Comparison of ENCODE assay signal across 8 mouse cellular contexts in genomic region chr1:33813495-33813867, GRCm38 (mm10). TPM values are rescaled to one million over a fixed set of nuclear protein-coding genes. Genes with fewer than 3 reads are reported as not detected.
A peak's percentile ranks its signal among the peaks of the same experiment; 100 is the strongest.
DNase-seq lines count a peak whose midpoint lies in the region; ATAC-seq and TF ChIP-seq lines count a peak whose summit lies in the region.

No protein-coding gene starts in this region.

- TF ChIP-seq CTCF in spleen, adult 2 months (IDR thresholded peaks at IDR 0.05; ENCODE audit: extremely low read depth, insufficient read depth, insufficient read length, insufficient replicate concordance): no peak

- peak overlapping the region; percentile 74 for H3K4me3 ChIP-seq in spleen, adult 2 months (ENCODE audit: extremely low read depth, insufficient read depth, insufficient read length)
- peak overlapping the region; percentile 96 for H3K4me3 ChIP-seq in heart, embryonic 16.5 days (ENCODE audit: low read length)
- H3K4me3 ChIP-seq in macrophage (ENCODE audit: inconsistent target): peak overlapping the region; percentile 73

- peaks cover 3% of the 10 kb centered on the region; the same call in 1 of the 2 replicates for H3K36me3 ChIP-seq in spleen, adult 2 months (ENCODE audit: control insufficient read depth, insufficient read depth, low read length)
- peaks cover 26% of the 10 kb centered on the region for H3K36me3 ChIP-seq in heart, embryonic 16.5 days (ENCODE audit: control insufficient read depth, insufficient read depth)
- peaks cover 12% of the 10 kb centered on the region for H3K36me3 ChIP-seq in macrophage (ENCODE audit: inconsistent target)

- peak overlapping the region; percentile 81 for H3K4me2 ChIP-seq in heart, embryonic 16.5 days (ENCODE audit: low read depth, low read length)

- H3K27me3 ChIP-seq in spleen, adult 2 months (ENCODE audit: control insufficient read depth, insufficient read depth, low read length): no peaks in the 10 kb centered on the region
- no peaks in the 10 kb centered on the region for H3K27me3 ChIP-seq in heart, embryonic 16.5 days (ENCODE audit: control insufficient read depth, insufficient read depth, low read length)

- TF ChIP-seq POLR2A in spleen, adult 2 months (IDR thresholded peaks at IDR 0.05; ENCODE audit: low read depth, low read length): no peak

- no peaks in the 10 kb centered on the region for H3K9me3 ChIP-seq in heart, embryonic 16.5 days (replicated peaks; ENCODE audit: control insufficient read depth, low read length)

- peaks cover 54% of the 10 kb centered on the region for H3K79me2 ChIP-seq in macrophage (ENCODE audit: inconsistent target)

- peak; percentile 6 for DNase-seq in cerebellum, adult 11 months
- no peak for DNase-seq in cerebellum, adult 9-11 months
- no peak for DNase-seq in spleen, adult 2 months (ENCODE audit: low read depth in 1 of 2, low spot score in 2 of 2)
- no peak for DNase-seq in spleen, postnatal 10 days (ENCODE audit: low spot score in 2 of 2)
- no peak for DNase-seq in urinary bladder, postnatal 14 days (ENCODE audit: low spot score)
- no peak for DNase-seq in left cerebral cortex, adult 18-20 months (ENCODE audit: low spot score in 2 of 2)

- no peaks in the 10 kb centered on the region; the same call in 1 of the 2 replicates for H3K4me1 ChIP-seq in spleen, adult 2 months (ENCODE audit: control insufficient read depth, insufficient read depth, insufficient read length)
- H3K4me1 ChIP-seq in heart, embryonic 16.5 days (ENCODE audit: control insufficient read depth, insufficient read depth, low read length): peaks cover 15% of the 10 kb centered on the region

- 12% methylated on average over 11 of the region's 11 CpGs for WGBS in spleen, adult 2 months
- 8% methylated on average over 11 of the region's 11 CpGs for WGBS in heart, embryonic 16.5 days
- 16% methylated on average over 11 of the region's 11 CpGs for WGBS in macrophage (ENCODE audit: missing documents)

- H3K9ac ChIP-seq in heart, embryonic 16.5 days (ENCODE audit: low read length): peak overlapping the region; percentile 99

- no peak for ATAC-seq in heart, embryonic 16.5 days (replicated peaks; ENCODE audit: extremely low read depth, insufficient read depth, low FRiP score)

- no peak overlapping the region for H3K27ac ChIP-seq in spleen, adult 2 months (ENCODE audit: insufficient read depth, low read length)
- H3K27ac ChIP-seq in heart, embryonic 16.5 days (ENCODE audit: low read length): peak overlapping the region; percentile 93
- peak overlapping the region; percentile 42 for H3K27ac ChIP-seq in macrophage

RNA-seq across cellular contexts. Expression of gene Zfp451, which starts 0.9 kb away (rescaled TPM):
- polyA plus RNA-seq in spleen, adult 2 months (2012; rRNA removed): 2.6 and 3.3 TPM in 2 replicates
- 14.1 and 14.4 TPM in 2 replicates for polyA plus RNA-seq in heart, embryonic 16.5 days (2015; fragmentation: Nextera tagmentation; extraction: Ambion mirVana)
- 100 to 1,000 TPM in 4 of 26 experiments, 10 to 100 TPM in 22; 39.0 to 122 (median 78.5) TPM for total RNA-seq in macrophage (2018; cell fraction: chromatin; rRNA removed)
- total RNA-seq in macrophage (2018; cell fraction: cytosol; rRNA removed): 10 to 100 TPM in 22 of 26 experiments, 1 to 10 TPM in 4; 9.2 to 20.2 (median 12.8) TPM
- total RNA-seq in macrophage (2018; cell fraction: nucleus; rRNA removed): 10 to 100 TPM; 20.4 to 75.6 (median 37.1) TPM
- 9.6 to 13.0 TPM (median 12.0 TPM) in 3 replicates for polyA plus RNA-seq in macrophage (2018)
- total RNA-seq in left cerebral cortex, adult 18-20 months (2021): 10 to 100 TPM; 52.7 to 57.5 TPM

RNA-seq across cellular contexts. Expression of gene Bag2, which starts 55.9 kb away (rescaled TPM):
- 5.3 and 8.1 TPM in 2 replicates for polyA plus RNA-seq in spleen, adult 2 months (2012; rRNA removed)
- 87.3 and 90.1 TPM in 2 replicates for polyA plus RNA-seq in heart, embryonic 16.5 days (2015; fragmentation: Nextera tagmentation; extraction: Ambion mirVana)
- 1 to 10 TPM in 14 of 26 experiments, under 1 TPM in 4, not detected in 8; 0.59 to 4.0 (median 1.5) TPM for total RNA-seq in macrophage (2018; cell fraction: chromatin; rRNA removed)
- 1 to 10 TPM in 13 of 26 experiments, under 1 TPM in 13; 0.47 to 4.0 (median 1.0) TPM for total RNA-seq in macrophage (2018; cell fraction: cytosol; rRNA removed)
- 1 to 10 TPM in 6 of 26 experiments, under 1 TPM in 13, not detected in 7; 0.39 to 6.2 (median 0.95) TPM for total RNA-seq in macrophage (2018; cell fraction: nucleus; rRNA removed)
- polyA plus RNA-seq in macrophage (2018): 1.4 to 3.6 TPM (median 2.4 TPM) in 3 replicates
- total RNA-seq in left cerebral cortex, adult 18-20 months (2021): 10 to 100 TPM; 13.3 to 14.0 TPM
